Mouse (Mus musculus) fat pad, adult 2 months (tissue): Measurements from ENCODE around the gene Igfbp7.
"Not testable (repeated sequence)": the region's sequence is repeated elsewhere in the genome, so short reads cannot be mapped to it uniquely, and the experiment has no call there.

Experiments
- DNase-seq: peaks from one replicate; pipeline ENCODE4 v3.0.0-alpha.2; 2011; ENCODE audit warnings: low read depth, low spot score; ENCODE audit errors: extremely low read depth

Igfbp7 gene

DNA sequence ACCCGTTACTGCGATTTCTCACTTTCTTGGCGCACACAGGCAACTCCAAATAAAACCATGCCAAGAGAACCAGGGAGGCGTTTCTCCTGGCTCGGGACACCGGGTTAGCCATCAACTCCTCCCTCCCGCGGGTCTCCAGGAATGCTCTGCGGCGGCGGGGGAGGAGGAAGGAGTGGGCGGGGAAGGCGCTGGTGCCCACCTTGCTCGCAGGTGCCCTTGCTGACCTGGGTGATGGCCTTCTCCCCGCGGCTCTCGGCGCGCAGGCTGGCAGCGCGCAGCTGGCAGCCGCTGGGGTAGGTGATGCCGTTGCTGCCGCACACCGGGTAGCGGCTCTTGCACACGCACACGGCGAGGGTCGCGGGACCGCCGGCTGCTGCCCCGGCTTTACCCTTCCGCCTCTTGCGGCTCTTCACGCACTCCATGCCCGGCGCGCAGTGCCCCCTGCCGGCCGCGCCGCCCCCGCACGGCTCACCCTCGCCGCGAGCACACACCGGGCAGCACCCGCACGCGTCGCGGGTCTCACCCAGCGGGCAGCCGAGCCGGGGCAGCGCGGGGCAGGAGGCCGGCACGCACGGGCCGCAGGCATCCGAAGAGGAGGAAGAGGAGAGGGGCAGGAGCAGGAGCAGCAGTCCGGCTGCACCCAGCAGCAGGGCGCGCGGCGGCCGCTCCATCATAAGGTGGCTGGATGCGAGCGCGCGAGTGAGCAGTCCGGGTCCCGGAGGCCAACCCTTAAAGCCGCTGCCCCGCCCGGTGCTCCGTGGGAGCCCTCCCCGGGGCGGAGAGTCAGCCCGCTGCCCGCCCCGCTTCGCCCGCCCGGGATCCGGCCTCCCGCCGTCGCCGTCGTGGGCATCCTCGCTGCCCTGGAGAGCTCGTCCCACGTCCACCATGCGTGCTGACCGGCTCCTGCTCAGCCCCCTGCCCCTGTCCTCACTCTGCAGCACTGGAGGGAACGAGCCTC, at the start of gene Igfbp7:
TSS of gene Igfbp7 (minus strand) at position 701 of the 958 bp plus-strand sequence.
- no peak for DNase-seq

DNA sequence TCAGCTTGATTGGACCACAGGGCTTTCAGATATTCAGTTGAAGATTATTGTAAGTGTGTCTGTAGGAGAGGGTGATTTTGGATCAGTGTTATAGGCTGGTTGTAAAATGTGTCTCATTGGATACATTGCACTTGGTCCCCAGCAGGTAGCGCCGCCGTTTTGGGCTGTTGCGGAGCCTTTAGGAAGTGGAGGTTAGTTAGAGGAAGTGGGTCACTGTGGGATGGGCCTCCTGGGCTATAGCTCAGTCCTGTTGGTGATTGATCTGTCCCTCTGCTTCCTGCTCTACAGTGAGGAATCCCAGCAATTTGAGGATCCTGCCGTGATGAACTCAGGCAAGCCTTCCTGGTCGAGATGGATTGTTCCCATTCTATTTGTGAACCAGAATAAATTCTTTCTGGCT, 44.3 kb upstream of the Igfbp7 start:
- DNase-seq = no peak

DNA sequence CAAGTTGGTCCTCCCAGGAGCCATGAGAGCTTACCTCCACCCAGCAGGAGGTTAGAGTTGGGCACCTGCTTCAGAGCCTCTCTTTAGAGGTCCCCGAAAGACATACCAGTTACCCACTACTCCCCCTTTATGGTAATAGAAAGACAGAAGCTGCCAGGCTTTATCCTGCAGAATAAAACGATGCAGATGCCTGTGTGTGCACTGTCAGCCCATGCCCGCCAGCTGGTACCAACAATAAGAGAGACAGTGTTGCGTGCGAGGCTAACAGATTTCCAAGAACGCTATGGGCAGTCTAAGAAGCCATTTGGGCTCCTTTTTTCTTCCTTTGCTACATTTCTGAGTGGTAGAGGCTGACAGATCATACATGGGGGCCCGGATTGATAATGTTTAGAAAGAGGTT, 41.7 kb upstream of the Igfbp7 start:
- DNase-seq = no peak

DNA sequence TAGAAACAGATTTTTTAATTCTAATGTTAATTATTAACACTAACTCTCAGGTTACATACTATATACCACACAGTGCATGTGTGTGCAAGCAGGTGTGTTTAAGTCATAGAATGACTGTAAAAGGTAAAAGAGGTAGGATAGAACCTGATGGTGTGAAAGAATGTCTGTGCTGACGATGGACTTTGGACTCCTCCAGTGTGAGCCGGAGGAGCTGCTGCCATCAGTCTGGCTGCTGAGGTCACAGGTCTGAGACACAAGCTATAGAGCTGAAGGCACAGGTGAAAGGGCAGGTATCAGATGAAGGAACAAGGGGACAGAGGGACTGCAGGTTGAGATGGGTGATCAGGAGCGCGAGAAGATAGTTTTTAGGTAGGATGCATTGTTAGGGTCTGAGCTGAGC, 37.6 kb upstream of the Igfbp7 start:
- no peak for DNase-seq

DNA sequence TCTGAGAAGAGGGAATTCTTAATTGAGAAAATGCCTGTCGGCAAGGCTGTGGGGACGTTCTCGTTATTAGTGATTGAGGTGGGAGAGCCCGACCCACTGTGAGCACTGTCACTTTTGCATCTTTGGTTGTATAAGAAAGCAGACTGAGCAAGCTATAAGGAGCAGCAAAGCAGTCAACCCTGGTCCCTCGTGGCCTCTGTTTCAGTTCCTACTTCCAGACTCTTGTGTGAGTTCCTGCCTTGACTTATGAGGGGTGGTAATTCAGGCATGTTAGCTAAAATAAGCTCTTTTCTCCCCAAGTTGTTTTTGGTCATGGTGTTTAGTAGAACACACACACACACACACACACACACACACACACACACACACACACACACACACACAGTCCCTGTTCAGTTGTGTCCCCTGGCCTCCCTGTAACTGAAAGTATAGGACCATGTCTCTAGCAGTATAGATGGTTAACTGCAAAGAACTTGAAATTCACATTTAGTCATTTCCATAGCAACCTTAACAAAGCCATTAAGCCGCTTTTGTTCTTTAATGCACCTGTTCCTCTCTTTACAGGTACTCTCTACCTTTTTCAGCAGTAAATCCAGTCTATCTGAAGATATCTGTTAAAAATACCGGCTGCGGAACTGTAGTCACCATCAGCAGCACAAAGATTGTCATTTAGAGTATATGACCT, 36.2 kb upstream of the Igfbp7 start:
- DNase-seq = no peak

DNA sequence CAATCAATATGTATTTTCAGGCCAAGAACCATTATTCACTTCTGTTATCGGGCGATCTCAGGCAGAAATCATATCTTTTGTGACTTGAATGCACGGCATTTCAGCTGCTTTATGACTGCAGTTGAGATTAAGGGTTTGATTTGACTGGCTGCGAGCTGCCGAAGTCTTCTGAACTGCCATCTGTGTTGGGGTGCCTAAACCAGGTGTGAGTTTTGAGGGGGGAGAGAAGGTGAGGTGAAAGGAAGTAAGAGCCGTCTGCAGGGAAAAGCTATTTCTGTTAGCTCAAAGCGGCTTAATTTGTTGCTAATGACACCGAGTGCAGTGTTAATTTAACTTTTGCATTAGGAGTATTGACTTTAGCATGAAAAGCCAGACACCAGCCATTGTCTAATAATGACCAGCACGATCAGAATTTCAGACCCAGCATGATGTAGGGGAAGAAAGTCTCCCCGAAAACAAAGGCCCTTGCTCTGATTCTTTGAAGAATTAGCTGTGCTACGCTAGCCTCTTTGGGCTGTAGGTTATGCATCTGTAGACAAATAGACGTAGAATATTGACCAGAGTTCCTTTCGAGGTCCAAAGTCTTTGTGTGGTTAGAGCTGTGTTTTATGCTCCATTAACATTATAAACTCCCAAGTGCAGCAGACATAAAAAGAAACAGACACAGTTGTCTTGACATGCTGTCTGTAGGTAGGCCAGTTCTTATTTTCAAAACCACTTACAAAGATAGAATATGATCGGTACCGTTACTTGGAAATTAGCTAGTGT, 35.2 kb upstream of the Igfbp7 start:
- DNase-seq = no peak

DNA sequence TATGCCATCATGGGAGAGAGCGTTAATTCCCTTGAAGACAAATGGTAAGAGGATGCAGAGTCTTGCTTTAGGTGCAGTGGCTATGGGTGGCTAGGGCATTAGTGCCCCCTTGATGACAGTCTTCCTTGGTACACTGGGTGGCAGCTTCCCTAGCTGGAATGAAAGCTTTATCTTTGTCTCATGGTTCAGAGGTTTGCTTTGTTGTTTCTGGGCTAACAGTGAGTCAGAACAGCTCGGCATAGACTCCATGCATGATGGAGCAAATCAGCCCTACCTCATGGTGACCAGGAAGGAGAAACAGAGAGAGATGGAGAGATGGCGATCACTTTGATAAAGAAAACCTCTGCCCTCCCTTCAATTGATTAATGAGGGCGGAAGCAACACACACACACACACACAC, 28.5 kb upstream of the Igfbp7 start:
- DNase-seq = no peak

DNA sequence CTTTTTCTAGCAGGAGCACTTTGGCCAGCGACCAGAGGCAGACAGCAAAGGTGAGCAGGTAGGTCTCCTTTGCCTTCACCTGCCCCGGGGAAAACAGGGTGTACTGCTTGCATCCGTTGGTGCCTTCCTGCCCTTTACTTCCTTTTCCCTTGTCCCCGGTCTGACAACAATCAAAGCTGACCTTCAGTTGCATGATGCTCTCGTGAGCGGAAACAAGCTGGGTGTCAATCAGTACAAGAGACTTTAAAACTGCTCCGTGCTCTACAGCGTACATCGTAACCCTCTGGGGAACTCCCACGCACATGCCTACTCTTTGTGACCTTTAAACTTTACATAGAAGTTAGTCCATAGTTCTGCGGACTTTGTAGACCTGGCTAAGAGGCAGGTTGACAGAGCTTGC, 26.2 kb upstream of the Igfbp7 start:
- DNase-seq = no peak

DNA sequence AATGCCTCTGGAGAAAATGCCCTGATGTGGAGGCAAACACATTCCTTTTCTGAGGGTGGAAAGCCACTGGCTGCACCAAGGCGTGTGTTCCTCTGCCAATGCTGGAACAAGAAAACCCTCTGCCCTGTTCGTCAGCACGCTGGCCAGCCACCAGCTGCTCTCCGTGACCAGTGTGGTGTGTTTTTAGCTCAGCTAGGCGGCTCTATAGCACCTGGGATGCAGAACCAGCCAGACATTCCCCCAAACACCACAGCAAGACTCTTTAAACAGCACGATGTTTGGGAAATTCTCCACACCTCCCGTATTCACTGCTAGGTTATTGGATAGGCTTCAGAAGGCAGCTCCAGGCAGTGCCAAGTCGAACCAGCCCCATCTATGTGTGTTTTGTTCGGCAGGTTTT, 25.7 kb upstream of the Igfbp7 start:
- DNase-seq = no peak

DNA sequence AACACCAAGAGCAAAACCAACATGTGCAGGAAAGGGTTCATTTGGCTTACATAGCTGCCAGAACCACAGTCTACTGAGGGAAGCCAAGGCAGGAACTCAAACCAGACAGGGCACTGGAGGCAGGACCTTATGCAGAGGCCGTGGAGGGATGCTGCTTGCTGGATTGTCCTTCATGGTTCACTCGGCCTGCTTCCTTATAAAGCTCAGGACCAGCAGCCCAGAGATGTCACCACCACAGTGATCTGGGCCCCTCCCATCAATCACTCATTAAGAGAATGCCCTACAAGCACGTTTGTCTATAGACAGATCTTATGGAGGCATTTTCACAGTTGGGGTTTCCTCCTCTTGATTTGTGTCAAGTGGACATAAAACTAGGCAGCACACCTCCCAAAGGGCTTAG, 25.3 kb upstream of the Igfbp7 start:
- DNase-seq = no peak

DNA sequence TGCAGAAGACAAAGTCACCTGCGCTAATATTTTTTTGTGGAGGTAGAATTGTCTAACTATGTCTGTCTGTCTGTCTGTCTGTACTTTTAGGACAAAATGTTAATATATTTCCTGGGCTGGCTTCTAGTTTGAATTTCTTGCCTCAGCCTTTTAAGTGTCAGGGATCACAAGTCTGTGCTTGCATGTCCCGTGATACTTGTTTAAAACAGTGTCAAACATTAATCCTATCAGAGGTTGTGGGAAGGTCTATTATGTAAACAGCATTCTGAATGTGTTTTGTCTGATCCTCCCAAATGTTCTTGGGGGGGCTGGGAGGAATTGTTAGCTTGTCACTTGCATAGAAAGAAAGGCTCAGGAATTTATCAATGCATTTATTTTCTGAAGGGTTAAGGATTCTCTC, 24.6 kb upstream of the Igfbp7 start:
- DNase-seq = no peak

DNA sequence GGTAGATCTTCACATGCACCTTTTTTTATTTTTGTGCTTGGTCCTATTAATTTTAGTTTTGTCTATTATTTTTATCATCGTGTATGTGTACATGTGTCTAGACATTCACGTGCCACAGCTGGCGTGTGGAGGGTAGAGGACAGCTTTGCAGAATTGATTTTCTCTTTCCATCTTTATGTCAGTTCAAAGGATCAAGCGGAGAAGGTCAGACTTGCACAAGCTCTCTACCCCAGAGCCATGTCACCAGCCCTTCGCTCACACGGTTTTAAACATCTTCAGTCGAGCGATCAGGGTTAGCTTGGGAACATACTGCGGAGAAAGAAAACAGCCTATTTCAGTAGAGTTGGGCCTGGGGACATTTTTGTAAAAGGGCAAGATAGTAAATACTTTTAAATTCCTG, 23.2 kb upstream of the Igfbp7 start:
- DNase-seq = no peak

DNA sequence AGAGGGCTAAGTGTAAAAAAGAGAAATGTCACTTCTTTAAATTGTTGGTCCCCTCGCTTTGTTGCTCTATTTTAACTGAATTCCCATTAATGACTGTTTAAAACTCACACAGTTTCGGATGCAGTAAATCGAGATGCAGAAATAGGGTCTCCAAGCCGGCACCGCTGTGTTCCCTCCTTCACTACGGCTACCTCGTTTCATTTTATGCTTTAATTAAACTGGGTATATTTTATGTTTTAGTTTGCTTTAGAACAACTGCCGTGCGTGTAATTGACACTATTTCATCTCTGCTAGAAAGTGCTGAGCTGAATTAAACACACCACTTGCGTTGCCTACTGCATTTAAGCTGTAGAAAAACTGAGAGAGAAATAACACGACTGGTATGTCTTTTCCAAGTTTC, 22.6 kb upstream of the Igfbp7 start:
- DNase-seq = no peak

DNA sequence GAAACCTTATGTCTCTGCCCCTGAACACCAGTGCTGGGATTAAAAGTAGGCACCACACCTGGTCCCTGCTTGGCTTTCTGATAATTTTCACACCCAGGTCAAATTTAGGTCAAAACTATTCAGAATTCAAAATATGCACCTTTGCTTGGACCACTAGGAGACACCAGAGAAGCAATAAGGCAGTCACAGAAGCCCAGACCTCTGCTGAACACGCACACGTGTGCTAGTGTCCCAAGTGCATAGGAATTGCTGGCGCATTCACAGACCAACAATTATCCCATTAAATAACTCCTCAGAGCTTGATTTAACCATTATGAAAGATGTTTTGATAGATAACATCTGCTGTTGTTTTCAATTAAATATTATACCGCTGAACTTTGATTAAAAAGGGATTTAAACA, 22.2 kb upstream of the Igfbp7 start:
- DNase-seq = no peak

DNA sequence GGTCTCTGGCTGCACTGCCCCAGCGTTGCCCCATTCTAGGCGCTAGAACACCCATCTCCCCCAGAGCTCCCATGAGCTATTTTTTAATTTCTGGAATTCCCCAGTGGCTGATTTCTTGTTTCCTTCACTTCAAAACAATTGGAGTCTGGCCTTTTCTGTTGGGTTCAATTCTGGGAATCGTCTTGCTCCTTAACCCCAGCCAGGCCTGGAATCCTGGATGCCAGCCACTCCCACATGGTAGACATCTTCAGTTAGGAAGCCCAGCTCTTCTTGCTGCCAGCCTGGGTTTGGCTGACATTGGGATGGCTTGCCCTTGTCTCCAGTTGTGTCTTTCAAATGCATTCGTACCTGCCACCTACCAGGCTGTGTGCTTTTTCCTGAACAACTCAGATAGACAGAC, 20.7 kb upstream of the Igfbp7 start:
- no peak for DNase-seq

DNA sequence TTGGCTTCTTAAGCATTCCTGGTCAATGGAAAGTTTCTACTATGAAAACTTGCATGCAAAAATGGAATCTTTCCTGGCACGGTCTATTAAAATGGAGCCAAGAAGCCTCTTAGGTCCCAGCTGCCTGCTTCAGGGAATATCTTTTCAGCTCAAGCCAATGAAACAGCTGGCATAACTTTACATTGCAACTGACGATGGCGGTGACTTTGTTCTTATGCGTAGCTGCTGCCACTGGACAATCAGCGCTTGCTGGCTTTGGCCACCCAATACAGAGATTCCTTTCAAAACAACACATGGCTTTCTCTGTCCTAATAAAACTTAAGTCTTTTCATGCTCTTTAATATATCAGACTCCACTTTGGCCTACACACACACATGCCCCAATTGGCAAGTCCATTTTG, 20.1 kb upstream of the Igfbp7 start:
- DNase-seq = no peak

DNA sequence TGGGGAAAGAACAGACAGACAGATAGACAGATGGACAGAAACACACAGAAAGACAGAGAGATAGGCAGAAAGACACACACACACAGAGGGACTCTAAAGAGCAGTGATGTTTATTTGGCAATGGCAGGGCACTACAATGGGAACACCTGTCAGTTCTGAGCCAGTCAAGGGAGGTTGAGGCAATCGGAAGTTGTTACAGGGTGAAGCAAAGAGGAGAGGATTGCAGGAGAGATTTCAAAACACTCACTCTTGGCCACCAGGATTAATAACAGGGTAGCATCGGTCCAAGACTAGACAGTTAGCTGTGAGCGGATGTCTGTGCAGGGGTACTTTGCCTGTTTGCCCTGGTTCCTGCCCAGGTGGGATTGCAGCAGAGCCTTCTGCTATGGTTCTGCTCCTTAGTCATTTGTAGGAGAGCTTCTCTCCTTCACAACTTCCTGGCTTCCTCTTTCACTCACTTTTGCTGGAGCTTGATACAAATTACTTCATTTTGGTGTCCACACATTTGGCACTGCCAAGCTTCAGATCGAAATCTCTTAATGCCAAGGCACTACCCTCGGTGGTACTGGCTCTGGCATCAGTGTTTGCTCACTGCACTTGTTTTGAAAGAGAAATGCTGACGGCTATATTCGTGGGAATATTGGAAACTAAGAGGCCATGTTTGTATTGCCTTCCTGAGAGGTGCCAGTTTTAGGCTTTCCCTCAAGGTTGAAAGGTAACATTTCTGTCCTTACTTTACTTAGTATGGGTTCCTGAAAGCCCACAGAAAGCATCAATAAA, 18.1 kb upstream of the Igfbp7 start:
- peak; percentile 62 for DNase-seq

DNA sequence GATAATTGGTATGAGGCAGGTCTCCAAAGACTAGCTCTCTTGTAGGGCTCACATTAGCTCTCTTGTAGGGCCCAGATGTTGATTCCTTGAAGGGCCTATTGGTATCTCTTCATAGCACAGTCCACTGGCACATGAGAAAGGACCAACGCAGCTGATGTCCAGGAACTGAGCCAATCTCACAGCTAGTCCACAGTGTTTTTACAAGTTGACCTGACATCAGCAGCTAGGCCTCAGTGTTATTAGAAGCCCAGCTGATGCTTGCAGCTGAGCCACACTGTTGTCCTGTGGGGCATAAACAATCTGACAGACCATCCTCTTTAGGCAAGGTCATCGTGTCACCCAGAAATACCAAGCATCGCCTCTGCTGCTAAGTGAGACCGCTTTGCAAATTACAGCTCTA, 11.7 kb upstream of the Igfbp7 start:
- DNase-seq = not testable (repeated sequence)

DNA sequence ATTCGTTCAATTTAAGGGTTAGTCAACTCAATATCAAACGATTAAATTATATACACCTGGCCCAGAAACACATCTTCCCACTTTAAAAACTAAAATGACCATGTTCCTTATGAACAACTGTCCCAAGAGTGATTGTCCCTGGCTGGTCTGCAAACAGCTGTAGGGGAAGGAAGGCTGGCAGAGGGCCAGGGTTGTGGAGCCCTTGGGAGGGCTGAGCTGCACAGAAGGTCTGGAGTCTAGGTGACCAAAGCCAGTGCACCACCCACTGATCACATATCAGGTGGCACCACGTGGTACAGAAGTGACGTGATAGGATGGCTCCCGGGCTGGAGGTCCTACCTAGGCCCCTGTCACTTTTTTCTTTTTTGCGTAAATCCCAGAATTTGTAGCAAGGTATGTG, 8.2 kb upstream of the Igfbp7 start:
- DNase-seq = no peak

DNA sequence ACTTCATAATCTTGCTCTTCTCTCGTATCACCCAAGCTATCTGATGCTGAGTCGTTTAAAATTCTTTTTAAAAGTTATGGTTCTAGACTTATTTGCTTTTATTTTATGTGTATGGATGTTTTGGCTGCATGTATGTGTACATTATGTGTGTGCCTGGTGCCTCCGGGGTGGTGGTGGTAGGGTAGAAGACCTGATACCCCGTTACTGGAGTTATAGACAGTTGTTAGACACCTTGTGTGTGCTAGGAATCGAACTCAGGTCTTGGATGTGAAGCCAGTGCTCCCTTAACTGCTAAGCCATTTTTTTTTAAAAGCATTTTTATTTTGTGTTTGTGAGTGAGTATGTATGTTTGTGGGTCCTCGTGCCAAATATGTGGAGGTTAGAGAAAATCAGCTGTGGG, 689 bp upstream of the Igfbp7 start:
- DNase-seq = no peak

DNA sequence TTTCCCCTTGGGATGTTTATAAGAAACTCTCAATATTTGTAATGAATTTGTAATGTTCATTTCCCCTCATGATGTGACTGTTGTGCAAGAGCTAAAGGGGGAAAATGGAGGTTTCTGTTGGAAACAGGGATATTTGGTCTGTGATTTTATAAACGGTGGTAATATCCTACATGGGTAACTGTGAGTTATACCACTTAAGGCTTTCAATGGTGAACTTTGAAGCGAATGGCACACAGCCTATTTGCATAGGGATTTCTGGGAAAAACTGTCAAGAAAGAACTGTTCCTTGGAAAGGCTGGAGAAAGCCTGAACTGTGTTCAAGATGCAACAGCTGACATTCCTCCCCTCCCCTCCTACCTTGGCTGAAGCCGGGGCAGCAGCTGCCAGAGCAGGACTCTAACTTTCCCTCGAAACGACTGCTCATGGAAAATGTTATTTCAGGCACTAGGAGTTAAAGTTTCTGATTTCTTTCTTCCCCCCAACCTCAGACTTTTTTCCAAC, 1.4 kb downstream of the Igfbp7 start:
- DNase-seq = no peak
